Mouse (Mus musculus) heart, embryonic 15.5 days (tissue): ENCODE data around the gene Erg. TPM values are rescaled to one million over a fixed set of nuclear protein-coding genes. Genes with fewer than 3 reads are reported as not detected.

Source experiments
- ATAC-seq: fragments of 200-750 bp; cut with Nextera tagmentation; replicated peaks from 2 replicates; pipeline ENCODE4 v1.8.0; 2017; ENCODE audit warnings: low read depth, moderate TSS enrichment; ENCODE audit not compliant: insufficient number of reproducible peaks, insufficient read depth, low FRiP score
- H3K27ac ChIP-seq: fragments of 300-500 bp; sonication (generic); 2 replicates; pipeline ENCODE4 v1.5.1; 2015; ENCODE audit warnings: mild to moderate bottlenecking, inconsistent platforms
- H3K27me3 ChIP-seq: fragments of 300-500 bp; sonication (generic); 2 replicates; pipeline ENCODE4 v1.6.1; 2015; ENCODE audit warnings: inconsistent platforms
- H3K36me3 ChIP-seq: fragments of 300-500 bp; sonication (generic); 2 replicates; pipeline ENCODE4 v1.6.1; 2015; ENCODE audit warnings: mild to moderate bottlenecking, inconsistent platforms
- H3K4me1 ChIP-seq: fragments of 300-500 bp; sonication (generic); replicated peaks from 2 replicates; pipeline ENCODE4 v1.6.1; 2015; ENCODE audit warnings: inconsistent platforms
- H3K4me2 ChIP-seq: fragments of 300-500 bp; sonication (generic); 2 replicates; pipeline ENCODE4 v1.6.1; 2015; ENCODE audit warnings: inconsistent platforms, mild to moderate bottlenecking, moderate library complexity
- H3K4me3 ChIP-seq: fragments of 300-500 bp; sonication (generic); 2 replicates; pipeline ENCODE4 v1.5.1; 2015; ENCODE audit warnings: mild to moderate bottlenecking, inconsistent platforms
- H3K9ac ChIP-seq: fragments of 300-500 bp; sonication (generic); 2 replicates; pipeline ENCODE4 v1.6.1; 2015; ENCODE audit warnings: mild to moderate bottlenecking, inconsistent platforms
- H3K9me3 ChIP-seq: fragments of 300-500 bp; sonication (generic); replicated peaks from 2 replicates; pipeline ENCODE4 v1.6.1; 2016; ENCODE audit warnings: inconsistent platforms
- WGBS: fragments of 180-500 bp; shearing (Covaris S2); methylation state at CpG from one replicate; pipeline ENCODE4 v1.1.7; 2015; ENCODE audit warnings: mixed read lengths; 5-methylcytosine and 5-hydroxymethylcytosine counted together
- polyA plus RNA-seq: library from polyadenylated mRNA; unstranded; fragments of >200 nt; fragmentation: Nextera tagmentation; extraction: Ambion mirVana; gene quantifications from 2 replicates; pipeline ENCODE4 v1.2.1, GENCODE M21; 2015

The Erg gene
- polyA plus RNA-seq, 1 experiment from 2014 or later, result 5.4 TPM

DNA sequence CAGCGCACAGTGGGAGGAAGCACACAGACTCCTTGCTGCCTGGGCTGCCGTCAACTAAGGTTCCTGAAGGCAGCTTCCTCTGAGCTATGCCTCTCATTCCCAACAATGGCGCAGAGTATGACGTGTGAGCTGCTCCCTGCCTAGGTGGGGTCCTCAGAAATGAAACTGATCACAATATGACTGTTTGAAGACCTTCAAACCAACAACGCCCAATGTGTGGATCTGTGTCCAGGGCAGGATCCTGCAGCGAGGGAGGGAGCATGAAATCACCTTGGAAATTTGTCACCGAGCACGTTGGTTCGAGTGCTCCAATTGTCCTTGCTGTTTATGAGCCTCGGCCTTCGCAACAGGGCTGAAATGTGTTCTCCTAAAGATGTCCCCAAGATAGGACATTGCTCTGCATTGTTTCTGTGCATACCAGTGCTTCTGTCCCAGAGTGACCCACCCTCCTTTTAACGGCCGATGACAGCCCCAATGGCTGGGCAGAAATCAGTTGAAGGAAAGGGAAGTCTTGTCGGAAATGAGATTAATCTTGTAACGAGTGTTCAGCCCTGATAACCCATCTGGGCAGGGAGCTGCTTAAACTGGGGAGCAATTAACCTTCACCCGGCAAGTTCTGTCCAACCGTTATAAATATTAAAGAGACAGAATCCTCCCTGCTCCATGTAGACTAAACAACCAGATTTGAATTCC, 147.4 kb downstream of the Erg start:
- H3K4me3 ChIP-seq, result no peak overlapping the region

DNA sequence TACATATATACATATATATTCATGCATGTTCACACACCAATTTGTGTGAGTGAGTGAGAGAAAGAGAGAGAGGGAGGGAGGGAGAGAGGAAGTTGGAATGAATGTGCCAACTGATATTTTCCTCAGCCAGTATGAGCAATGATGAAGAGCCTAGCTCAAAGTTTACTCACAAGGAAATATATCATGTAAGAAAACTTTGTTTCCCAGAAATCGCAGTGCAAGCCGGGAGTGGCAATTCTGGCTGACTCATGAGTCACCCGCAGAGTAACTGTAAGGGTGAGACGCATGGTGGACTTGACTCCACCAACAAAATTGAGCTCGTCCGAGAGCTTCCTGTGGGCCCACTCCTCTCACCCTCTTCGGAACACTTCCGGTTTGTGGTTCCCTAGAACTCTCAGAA, 149.8 kb downstream of the Erg start:
- peaks cover 58% of the 10 kb centered on the region for H3K4me1 ChIP-seq
- no peak for ATAC-seq
- H3K9me3 ChIP-seq, result no peaks in the 10 kb centered on the region
- H3K27ac ChIP-seq, result no peak overlapping the region
- H3K36me3 ChIP-seq, result no peaks in the 10 kb centered on the region
- H3K4me3 ChIP-seq, result no peak overlapping the region
- H3K4me2 ChIP-seq, result no peak overlapping the region
- H3K27me3 ChIP-seq, result no peaks in the 10 kb centered on the region
- 66% methylated on average over 8 of the region's 8 CpGs for WGBS
- no peak overlapping the region for H3K9ac ChIP-seq

More for the DNA sequence above, 147.4 kb downstream of the Erg start:
- Histone ChIP-seq H3K4me1 (peaks cover 49% of the 10 kb centered on the region), H3K9me3 (no peaks in the 10 kb centered on the region), H3K36me3 (no peaks in the 10 kb centered on the region), H3K4me2 (peak overlapping the region; percentile 51), H3K27ac (peak overlapping the region; percentile 73), H3K27me3 (no peaks in the 10 kb centered on the region), H3K9ac (0 out of 2 replicates have a peak overlapping the region, but pooled peaks have one; percentile 0)
- ATAC-seq, result 0 out of 2 replicates have a peak, but pooled peaks have one; percentile 37
- WGBS, result 40% methylated on average over 17 of the region's 17 CpGs

DNA sequence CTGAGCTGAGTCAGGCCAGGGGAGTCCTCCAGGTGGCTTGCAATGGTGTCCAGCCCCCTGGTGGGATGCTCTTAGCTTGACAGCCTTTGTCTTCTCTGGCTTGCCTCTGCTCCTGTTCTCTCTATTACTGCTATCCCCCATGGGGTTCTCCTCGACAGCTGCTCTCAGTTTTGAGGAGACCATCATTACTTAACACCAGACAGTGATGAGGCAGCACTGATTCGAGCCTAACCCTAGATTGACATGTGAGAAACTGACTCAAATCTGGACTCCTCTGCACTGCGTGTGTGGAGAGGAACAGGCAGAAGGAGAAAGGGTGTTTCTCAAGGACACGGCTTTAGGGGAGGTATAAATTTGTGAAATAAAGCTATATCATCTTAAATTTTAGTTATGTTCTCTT, 150.3 kb downstream of the Erg start:
- no peaks in the 10 kb centered on the region for H3K27me3 ChIP-seq
- no peak overlapping the region for H3K9ac ChIP-seq
- no peaks in the 10 kb centered on the region for H3K9me3 ChIP-seq
- H3K4me1 ChIP-seq, result peaks cover 53% of the 10 kb centered on the region
- 76% methylated on average over 4 of the region's 4 CpGs for WGBS
- no peak overlapping the region for H3K27ac ChIP-seq
- no peaks in the 10 kb centered on the region for H3K36me3 ChIP-seq
- no peak overlapping the region for H3K4me3 ChIP-seq
- no peak overlapping the region for H3K4me2 ChIP-seq
- no peak for ATAC-seq

DNA sequence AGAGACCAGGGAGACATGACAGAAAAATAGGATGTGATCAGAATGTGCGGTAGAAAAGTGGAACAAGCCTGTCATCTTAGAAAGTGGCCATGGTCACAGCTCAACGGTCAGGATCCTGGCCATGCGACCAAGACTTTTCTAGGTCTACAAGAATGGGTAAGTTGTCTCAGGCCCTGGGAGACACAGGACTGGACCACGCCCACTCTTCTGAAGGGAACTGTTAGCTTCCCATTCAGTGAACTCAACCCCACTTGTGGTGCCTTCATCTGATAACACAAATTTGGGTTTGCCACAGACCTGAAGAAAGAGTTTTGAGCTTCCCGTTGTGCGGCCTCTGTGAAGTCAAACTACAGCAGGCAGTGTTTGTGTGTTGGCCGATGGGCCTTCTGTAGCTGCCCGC, 152.0 kb downstream of the Erg start:
- Histone ChIP-seq H3K4me2 (no peak overlapping the region), H3K9me3 (no peaks in the 10 kb centered on the region), H3K4me3 (no peak overlapping the region), H3K36me3 (no peaks in the 10 kb centered on the region), H3K4me1 (peaks cover 37% of the 10 kb centered on the region), H3K27ac (no peak overlapping the region), H3K27me3 (no peaks in the 10 kb centered on the region), H3K9ac (no peak overlapping the region)
- no peak for ATAC-seq
- 79% methylated on average over 8 of the region's 8 CpGs for WGBS

DNA sequence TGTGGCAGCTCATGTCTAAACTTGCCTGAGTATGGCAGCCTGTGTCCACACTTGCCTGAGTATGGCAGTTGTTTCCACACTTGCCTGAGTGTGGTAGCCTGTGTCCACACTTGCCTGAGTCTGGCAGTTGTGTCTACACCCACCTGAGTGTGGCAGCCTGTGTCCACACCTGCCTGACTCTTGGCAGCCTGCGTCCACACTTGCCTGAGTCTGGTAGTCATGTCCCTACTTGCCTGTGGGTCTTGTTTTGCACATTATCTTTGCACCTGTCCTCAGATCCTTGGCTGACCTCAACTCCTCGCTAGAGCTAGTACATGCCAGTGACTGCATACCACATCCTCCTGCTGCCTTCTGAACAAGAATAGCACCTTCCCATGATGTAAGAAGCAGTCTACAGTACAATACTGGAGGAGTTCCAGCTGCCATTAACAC, 153.8 kb downstream of the Erg start:
- H3K27ac ChIP-seq, result peak overlapping the region; percentile 63
- ATAC-seq, result peak; percentile 71

DNA sequence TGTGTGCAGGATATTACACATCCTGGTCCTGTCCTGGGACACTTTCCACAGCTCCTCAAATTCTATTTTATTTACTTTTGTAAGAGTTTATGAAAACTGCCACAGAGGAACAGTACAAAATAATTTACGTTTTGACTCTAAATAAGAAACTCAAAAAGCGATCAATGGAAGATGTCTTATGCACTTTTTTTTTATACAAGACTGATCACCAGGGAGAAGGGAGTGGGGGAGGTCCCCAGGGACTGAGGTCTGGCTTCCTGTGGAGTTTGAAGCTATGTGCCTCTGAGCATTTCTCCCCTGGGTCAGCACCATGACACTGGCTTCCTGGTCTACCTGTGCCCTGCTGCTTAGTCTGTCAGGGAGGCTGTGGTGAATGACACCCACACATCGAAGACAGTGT, 156.5 kb downstream of the Erg start:
- 83% methylated on average over 3 of the region's 3 CpGs for WGBS
- Histone ChIP-seq H3K9me3 (no peaks in the 10 kb centered on the region), H3K27ac (no peak overlapping the region), H3K4me2 (no peak overlapping the region), H3K27me3 (no peaks in the 10 kb centered on the region), H3K9ac (no peak overlapping the region), H3K4me1 (peaks cover 14% of the 10 kb centered on the region), H3K4me3 (no peak overlapping the region), H3K36me3 (no peaks in the 10 kb centered on the region)
- no peak for ATAC-seq

More for the DNA sequence above, 153.8 kb downstream of the Erg start:
- Histone ChIP-seq H3K4me2 (no peak overlapping the region), H3K9ac (no peak overlapping the region), H3K4me3 (no peak overlapping the region), H3K36me3 (no peaks in the 10 kb centered on the region), H3K9me3 (no peaks in the 10 kb centered on the region), H3K4me1 (peaks cover 19% of the 10 kb centered on the region), H3K27me3 (no peaks in the 10 kb centered on the region)
- 17% methylated on average over 2 of the region's 2 CpGs for WGBS

DNA sequence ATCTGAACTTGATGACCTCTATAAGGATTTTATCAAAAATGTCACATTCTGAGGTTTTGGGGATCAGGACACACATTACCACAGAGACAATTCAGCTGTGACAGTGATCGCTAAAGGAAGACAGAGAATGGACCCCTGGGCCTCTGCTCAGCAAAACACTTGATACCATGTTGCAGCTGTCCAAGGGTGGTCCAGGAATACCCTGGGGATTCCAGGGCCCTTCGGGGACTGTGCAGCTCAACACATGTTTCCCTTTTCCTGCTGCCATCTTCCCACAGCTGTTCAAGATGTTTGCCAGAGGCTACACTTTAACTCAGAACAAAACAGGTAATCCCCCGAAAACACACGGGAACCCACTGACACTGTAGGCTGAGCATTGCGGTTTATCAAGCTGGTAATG, 158.2 kb downstream of the Erg start:
- Histone ChIP-seq H3K9ac (no peak overlapping the region), H3K4me1 (peaks cover 11% of the 10 kb centered on the region), H3K9me3 (no peaks in the 10 kb centered on the region), H3K36me3 (no peaks in the 10 kb centered on the region), H3K27me3 (no peaks in the 10 kb centered on the region), H3K4me3 (no peak overlapping the region), H3K4me2 (no peak overlapping the region), H3K27ac (no peak overlapping the region)
- WGBS, result 85% methylated on average over 5 of the region's 5 CpGs
- no peak for ATAC-seq

DNA sequence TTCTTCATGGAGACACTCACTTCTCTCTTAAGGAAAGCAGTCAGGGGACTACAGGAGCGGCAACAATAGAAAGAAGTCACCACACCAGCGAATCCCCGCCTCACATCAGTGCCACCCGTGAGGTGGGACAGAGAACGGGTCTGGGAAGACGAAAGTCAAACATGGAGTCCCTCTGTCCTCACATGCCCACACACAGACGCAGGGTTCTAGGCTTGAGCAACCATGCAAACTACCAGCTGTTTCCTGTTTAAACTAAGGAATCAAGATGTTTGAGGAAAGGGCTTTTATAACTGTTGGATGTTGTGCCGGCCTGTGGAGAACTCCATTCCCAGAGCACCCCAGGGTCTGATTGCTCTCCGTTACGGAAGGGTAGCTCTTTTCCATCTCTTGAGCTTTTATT, 158.9 kb downstream of the Erg start:
- WGBS, result 84% methylated on average over 10 of the region's 10 CpGs
- Histone ChIP-seq H3K27ac (no peak overlapping the region), H3K4me2 (no peak overlapping the region), H3K9ac (no peak overlapping the region), H3K9me3 (no peaks in the 10 kb centered on the region), H3K4me3 (no peak overlapping the region), H3K27me3 (no peaks in the 10 kb centered on the region), H3K36me3 (no peaks in the 10 kb centered on the region), H3K4me1 (peaks cover 9% of the 10 kb centered on the region)
- no peak for ATAC-seq

DNA sequence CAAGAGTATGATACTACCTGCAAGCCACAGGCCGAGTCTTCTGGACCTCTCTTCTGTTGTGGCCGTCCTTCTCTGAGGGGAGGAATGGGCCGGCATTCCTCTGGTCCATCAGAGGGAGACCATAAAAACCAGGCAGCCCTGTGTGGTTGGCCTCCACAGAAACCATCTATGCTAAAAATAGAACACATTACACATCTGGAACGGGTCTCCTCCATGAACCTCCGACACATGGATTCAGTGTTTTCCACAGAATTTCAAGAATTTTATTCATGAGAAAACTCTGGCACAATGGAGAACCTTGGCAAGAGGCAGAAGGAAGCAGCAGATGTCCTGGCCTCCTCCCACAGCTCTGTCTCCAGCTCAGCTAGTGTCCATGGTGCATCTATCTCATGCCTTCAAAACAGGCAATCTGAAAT, 163.7 kb downstream of the Erg start:
- Histone ChIP-seq H3K4me1 (peaks cover 12% of the 10 kb centered on the region), H3K36me3 (no peaks in the 10 kb centered on the region), H3K27me3 (no peaks in the 10 kb centered on the region), H3K4me3 (no peak overlapping the region), H3K9ac (no peak overlapping the region), H3K4me2 (no peak overlapping the region), H3K27ac (no peak overlapping the region), H3K9me3 (no peaks in the 10 kb centered on the region)
- no peak for ATAC-seq
- 30% methylated on average over 5 of the region's 5 CpGs for WGBS

DNA sequence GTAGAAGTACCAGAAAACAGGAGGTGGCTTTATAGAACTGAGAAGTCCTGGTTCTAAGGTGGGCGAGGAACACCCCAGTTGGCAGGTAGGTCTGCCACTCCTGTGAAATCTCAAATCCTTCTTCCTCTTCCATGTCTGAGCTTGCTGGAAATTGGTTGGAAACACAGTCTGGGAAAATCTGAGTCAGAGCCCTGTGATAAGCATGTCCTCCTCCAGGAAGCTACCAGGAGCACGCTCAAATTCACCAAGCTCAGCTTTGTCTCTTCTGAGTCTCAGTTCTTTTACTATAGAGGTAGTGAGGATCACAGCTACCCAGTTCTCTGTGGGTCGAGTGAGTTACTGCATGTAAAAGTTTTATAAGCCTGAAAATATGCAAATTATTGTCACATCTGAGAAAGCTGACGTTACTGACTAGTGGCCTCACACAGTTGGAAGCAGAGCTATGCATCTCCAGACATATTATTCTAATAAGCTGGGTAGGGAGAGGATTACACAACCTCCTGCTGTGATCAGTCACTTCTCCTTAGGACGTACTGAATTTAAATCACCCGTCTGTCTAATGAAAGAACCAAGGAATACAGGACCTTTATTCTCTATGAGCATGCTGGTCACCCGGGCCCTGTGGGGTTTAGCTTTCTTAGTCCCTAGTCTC, 165.0 kb downstream of the Erg start:
- H3K9ac ChIP-seq, result no peak overlapping the region
- no peak overlapping the region for H3K27ac ChIP-seq
- no peak overlapping the region for H3K4me2 ChIP-seq
- ATAC-seq, result no peak
- H3K9me3 ChIP-seq, result no peaks in the 10 kb centered on the region
- peaks cover 12% of the 10 kb centered on the region for H3K4me1 ChIP-seq
- H3K27me3 ChIP-seq, result no peaks in the 10 kb centered on the region
- H3K36me3 ChIP-seq, result no peaks in the 10 kb centered on the region
- WGBS, result 70% methylated on average over 7 of the region's 7 CpGs
- H3K4me3 ChIP-seq, result no peak overlapping the region

DNA sequence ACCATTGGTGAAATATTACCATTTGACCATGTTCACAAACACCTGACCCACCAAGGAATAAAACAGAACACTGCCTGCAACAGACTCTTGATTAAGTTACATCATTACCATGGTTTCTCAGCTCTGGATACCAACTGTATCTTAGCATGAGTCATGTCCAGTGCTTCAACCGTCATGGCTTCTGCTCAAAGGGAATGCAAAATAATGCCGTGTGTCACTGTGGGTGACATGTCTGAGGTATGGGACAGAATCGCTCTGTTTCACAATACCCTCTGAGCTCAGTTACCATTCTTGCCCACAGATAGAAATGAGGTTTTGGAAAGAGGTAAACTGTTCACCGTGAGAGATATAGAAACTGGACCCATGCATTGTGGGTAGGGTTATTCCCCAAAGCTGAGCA, 170.5 kb downstream of the Erg start:
- Histone ChIP-seq H3K9me3 (no peaks in the 10 kb centered on the region), H3K4me1 (no peaks in the 10 kb centered on the region), H3K4me2 (no peak overlapping the region), H3K9ac (no peak overlapping the region), H3K27me3 (no peaks in the 10 kb centered on the region), H3K27ac (no peak overlapping the region), H3K4me3 (no peak overlapping the region), H3K36me3 (no peaks in the 10 kb centered on the region)
- 82% methylated on average over 4 of the region's 4 CpGs for WGBS
- no peak for ATAC-seq

DNA sequence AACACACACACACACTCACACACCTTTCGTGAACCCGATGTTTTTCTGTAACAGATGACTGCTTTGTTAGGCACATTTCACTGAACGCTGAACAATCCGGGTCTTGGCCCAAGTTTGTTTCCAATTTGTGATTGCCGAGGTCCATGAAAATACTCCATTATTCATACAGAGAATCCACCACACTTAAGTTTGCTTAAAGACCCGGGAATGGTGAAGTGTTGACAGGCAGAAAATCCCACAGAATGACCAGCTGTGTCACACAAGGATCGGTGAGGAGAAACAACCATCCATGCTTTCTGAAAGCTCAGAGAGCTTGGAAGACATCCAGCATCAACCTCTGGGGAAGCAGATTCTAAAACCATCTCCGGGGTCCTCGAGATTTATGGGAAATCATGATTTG, 171.0 kb downstream of the Erg start:
- no peaks in the 10 kb centered on the region for H3K9me3 ChIP-seq
- no peak for ATAC-seq
- H3K9ac ChIP-seq, result no peak overlapping the region
- no peaks in the 10 kb centered on the region for H3K4me1 ChIP-seq
- H3K27me3 ChIP-seq, result no peaks in the 10 kb centered on the region
- no peak overlapping the region for H3K4me3 ChIP-seq
- 54% methylated on average over 9 of the region's 9 CpGs for WGBS
- no peak overlapping the region for H3K27ac ChIP-seq
- H3K4me2 ChIP-seq, result no peak overlapping the region
- H3K36me3 ChIP-seq, result no peaks in the 10 kb centered on the region
